Mouse (Mus musculus) thymus, adult 2 months (tissue): Measurements from ENCODE around the gene Myo1e.

Source experiments
- CTCF ChIP-seq: fragments of 200-500 bp; IDR thresholded peaks from 2 replicates; pipeline ENCODE4 v1.5.1; 2012; ENCODE audit warnings: mild to moderate bottlenecking, control low read depth, low read length, moderate library complexity, borderline replicate concordance; ENCODE audit not compliant: control insufficient read depth, poor library complexity, insufficient read depth; ENCODE audit errors: extremely low read depth
- POLR2A ChIP-seq: fragments of 200-500 bp; IDR thresholded peaks from 2 replicates; pipeline ENCODE4 v1.6.1; 2012; ENCODE audit warnings: mild to moderate bottlenecking, low read length, control low read depth, moderate library complexity; ENCODE audit not compliant: control insufficient read depth, poor library complexity, insufficient read depth; ENCODE audit errors: extremely low read depth

DNA sequence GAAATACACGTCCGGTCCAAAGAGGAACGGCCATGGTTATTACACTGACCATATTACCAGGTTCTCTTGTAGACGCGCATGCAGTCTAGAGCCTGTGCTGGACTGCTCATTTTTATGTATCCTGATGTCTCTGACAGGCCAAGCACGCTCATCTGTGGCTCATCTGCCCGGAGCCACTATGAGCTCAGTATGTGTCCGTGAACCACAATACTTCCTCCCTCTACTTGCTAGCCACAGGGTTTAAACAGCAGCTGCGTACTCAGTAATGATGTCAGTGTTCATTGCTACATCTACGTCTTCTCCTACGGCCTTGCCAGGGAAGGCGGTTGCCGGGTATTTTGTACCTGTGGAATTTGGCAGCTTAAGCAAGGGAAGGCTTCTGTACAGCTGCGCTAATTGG lies 4.5 kb downstream of the Myo1e start:
- TF ChIP-seq CTCF (no peak), POLR2A (no peak)
